Mouse (Mus musculus): ENCODE results near the gene Gm44965. TPM values are rescaled to one million over a fixed set of nuclear protein-coding genes. Genes with fewer than 3 reads are reported as not detected.

The Gm44965 gene
- polyA plus RNA-seq, 1 experiment: 1.5 TPM

- TF ChIP-seq MYOG (IDR thresholded peaks at IDR 0.05; ENCODE audit: control insufficient read depth in 1 of 3, insufficient read depth in 1 of 3, insufficient read length in 2 of 3, low read depth in 2 of 3) (no peak), SRF (IDR thresholded peaks at IDR 0.05; ENCODE audit: control insufficient read depth, insufficient read length, low read depth) (peak; percentile 28)
- Histone ChIP-seq H3K4me2 (ENCODE audit: low read depth) (peak overlapping the region; percentile 84), H3ac (ENCODE audit: control insufficient read depth, insufficient read length) (peak overlapping the region; percentile 45), H3K79me2 (ENCODE audit: control insufficient read depth, insufficient read depth) (no peaks in the 10 kb centered on the region), H3K36me3 (ENCODE audit: control insufficient read depth, insufficient read depth) (no peaks in the 10 kb centered on the region), H3K4me3 (peak overlapping the region; percentile 35), H3K27me3 (ENCODE audit: control insufficient read depth, insufficient read depth, insufficient read length) (no peaks in the 10 kb centered on the region)
Measured at GRCm38 (mm10) chr6:48555104-48555890, 38.4 kb upstream of the Gm44965 start.

DNA sequence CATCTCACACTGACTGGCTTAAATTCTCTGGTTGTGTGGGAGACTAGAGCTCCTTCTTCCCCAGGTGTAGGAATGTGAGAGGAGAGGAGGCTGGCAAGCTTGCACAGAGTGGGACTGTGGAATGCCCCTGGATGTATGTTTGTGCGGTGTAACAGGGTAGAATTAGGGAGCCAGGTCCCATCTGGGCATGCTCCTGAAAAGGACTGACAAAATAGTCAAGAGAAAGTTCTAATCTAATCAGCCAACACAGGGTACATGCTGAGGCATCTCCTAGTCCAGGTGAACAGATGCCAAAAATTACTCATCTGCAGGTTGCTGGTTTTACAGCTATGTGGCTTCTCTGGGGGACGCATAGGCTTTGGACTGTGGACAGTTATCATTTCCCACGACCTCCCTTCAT is 37.8 kb upstream of the Gm44965 start:
- TF ChIP-seq USF1 (IDR thresholded peaks at IDR 0.05; ENCODE audit: low read depth): no peak
- TF ChIP-seq E2F4 (IDR thresholded peaks at IDR 0.05; ENCODE audit: insufficient read depth): no peak
- H3K79me2 ChIP-seq (ENCODE audit: control insufficient read depth, insufficient read depth): no peaks in the 10 kb centered on the region
- H3K27me3 ChIP-seq (ENCODE audit: control insufficient read depth, insufficient read depth, insufficient read length): no peaks in the 10 kb centered on the region
- H3K36me3 ChIP-seq (ENCODE audit: control insufficient read depth, insufficient read depth): no peaks in the 10 kb centered on the region
- no peak overlapping the region for H3K4me3 ChIP-seq
- no peak overlapping the region for H3K4me2 ChIP-seq (ENCODE audit: low read depth)
- no peak overlapping the region for H3ac ChIP-seq (ENCODE audit: control insufficient read depth, insufficient read length)

DNA sequence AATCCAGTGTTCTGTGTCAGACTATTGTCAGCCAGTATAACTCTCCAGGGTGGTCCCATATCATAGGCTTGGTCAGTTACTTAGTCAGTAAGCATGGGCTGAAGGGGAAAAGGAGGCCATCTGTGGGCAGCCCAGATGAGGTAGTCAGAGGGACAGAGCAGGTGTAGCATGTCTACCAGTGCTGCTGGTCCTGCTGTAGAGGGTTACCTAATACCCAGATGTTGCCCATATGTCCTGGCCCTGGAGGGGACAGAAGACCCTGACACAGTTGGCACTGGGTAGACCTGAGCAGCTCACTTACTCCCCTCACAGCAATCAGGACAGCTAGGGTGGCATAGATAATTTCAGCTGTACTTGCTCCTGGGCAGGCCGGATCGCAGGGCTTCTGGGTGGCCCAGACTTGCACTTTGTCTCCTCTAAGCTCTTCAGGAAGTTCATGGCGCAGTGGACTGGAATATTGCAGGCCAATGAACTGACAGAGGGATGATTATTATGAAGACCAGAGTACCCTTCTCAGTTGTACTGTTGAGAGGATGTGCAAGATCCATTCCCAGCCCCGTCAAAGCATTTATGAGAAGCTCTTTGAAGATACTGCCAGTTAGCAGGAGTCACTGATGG is 27.9 kb upstream of the Gm44965 start:
- H3K4me2 ChIP-seq (ENCODE audit: low read depth): no peak overlapping the region
- no peak overlapping the region for H3ac ChIP-seq (ENCODE audit: control insufficient read depth, insufficient read length)
- TF ChIP-seq MAX (IDR thresholded peaks at IDR 0.05; ENCODE audit: low read depth): no peak
- TF ChIP-seq REST (IDR thresholded peaks at IDR 0.05; ENCODE audit: insufficient read depth, insufficient read length): no peak
- no peak for TF ChIP-seq TCF12 (IDR thresholded peaks at IDR 0.05; ENCODE audit: insufficient read depth, poor library complexity, severe bottlenecking)
- no peak for TF ChIP-seq POLR2A (IDR thresholded peaks at IDR 0.05; ENCODE audit: insufficient read length, low read depth)
- no peak for TF ChIP-seq MYOG (IDR thresholded peaks at IDR 0.05; ENCODE audit: control insufficient read depth in 1 of 3, insufficient read depth in 1 of 3, insufficient read length in 2 of 3, low read depth in 2 of 3)
- no peak for TF ChIP-seq E2F4 (IDR thresholded peaks at IDR 0.05; ENCODE audit: insufficient read depth)
- no peak for TF ChIP-seq USF1 (IDR thresholded peaks at IDR 0.05; ENCODE audit: low read depth)
- no peak for TF ChIP-seq POLR2AphosphoS2 (IDR thresholded peaks at IDR 0.05; ENCODE audit: insufficient read length, low read depth)
- TF ChIP-seq TCF3 (IDR thresholded peaks at IDR 0.05; ENCODE audit: insufficient read length, low read depth): no peak
- no peak for TF ChIP-seq CEBPB (IDR thresholded peaks at IDR 0.05; ENCODE audit: insufficient read depth, poor library complexity, severe bottlenecking)
- no peak for TF ChIP-seq MYOD1 (IDR thresholded peaks at IDR 0.05; ENCODE audit: control insufficient read depth in 1 of 3, insufficient read length in 2 of 3, low read depth in 2 of 3)
- TF ChIP-seq SRF (IDR thresholded peaks at IDR 0.05; ENCODE audit: control insufficient read depth, insufficient read length, low read depth): no peak
- no peaks in the 10 kb centered on the region for H3K36me3 ChIP-seq (ENCODE audit: control insufficient read depth, insufficient read depth)
- H3K79me2 ChIP-seq (ENCODE audit: control insufficient read depth, insufficient read depth): no peaks in the 10 kb centered on the region
- H3K4me3 ChIP-seq: no peak overlapping the region
- H3K27me3 ChIP-seq (ENCODE audit: control insufficient read depth, insufficient read depth, insufficient read length): no peaks in the 10 kb centered on the region

DNA sequence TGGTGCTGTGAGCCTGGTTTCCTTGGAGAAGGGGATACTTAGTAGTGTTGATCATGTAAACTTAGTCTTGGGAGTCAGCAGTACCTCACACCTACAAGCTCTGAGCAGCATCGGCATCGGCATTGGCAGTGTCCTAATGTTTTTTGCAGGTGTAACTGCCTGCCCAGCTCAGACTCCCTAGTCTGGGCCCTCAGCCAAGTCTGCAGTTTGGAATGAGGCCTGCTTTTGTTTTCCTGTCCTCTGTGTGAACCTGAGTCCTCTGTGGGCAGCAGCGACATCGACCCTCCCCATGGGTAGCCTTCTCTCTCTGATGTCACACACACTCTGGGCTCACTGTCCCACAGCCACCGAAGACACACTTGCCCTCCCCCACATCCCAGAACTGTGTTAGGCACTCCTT is 27.4 kb upstream of the Gm44965 start:
- H3K36me3 ChIP-seq (ENCODE audit: control insufficient read depth, insufficient read depth): no peaks in the 10 kb centered on the region
- H3K4me2 ChIP-seq (ENCODE audit: low read depth): no peak overlapping the region
- H3ac ChIP-seq (ENCODE audit: control insufficient read depth, insufficient read length): no peak overlapping the region
- H3K4me3 ChIP-seq: no peak overlapping the region
- H3K27me3 ChIP-seq (ENCODE audit: control insufficient read depth, insufficient read depth, insufficient read length): no peaks in the 10 kb centered on the region
- no peak for TF ChIP-seq REST (IDR thresholded peaks at IDR 0.05; ENCODE audit: insufficient read depth, insufficient read length)
- H3K79me2 ChIP-seq (ENCODE audit: control insufficient read depth, insufficient read depth): no peaks in the 10 kb centered on the region

- Histone ChIP-seq H3K4me2 (ENCODE audit: low read depth) (no peak overlapping the region), H3K36me3 (ENCODE audit: control insufficient read depth, insufficient read depth) (no peaks in the 10 kb centered on the region), H3K27me3 (ENCODE audit: control insufficient read depth, insufficient read depth, insufficient read length) (no peaks in the 10 kb centered on the region), H3K4me3 (no peak overlapping the region), H3K79me2 (ENCODE audit: control insufficient read depth, insufficient read depth) (no peaks in the 10 kb centered on the region), H3ac (ENCODE audit: control insufficient read depth, insufficient read length) (no peak overlapping the region)
- TF ChIP-seq TCF12 (IDR thresholded peaks at IDR 0.05; ENCODE audit: insufficient read depth, poor library complexity, severe bottlenecking): no peak
- no peak for TF ChIP-seq POLR2AphosphoS2 (IDR thresholded peaks at IDR 0.05; ENCODE audit: insufficient read length, low read depth)
- TF ChIP-seq MYOG (IDR thresholded peaks at IDR 0.05; ENCODE audit: control insufficient read depth in 1 of 3, insufficient read depth in 1 of 3, insufficient read length in 2 of 3, low read depth in 2 of 3): no peak
- TF ChIP-seq REST (IDR thresholded peaks at IDR 0.05; ENCODE audit: insufficient read depth, insufficient read length): no peak
- TF ChIP-seq CEBPB (IDR thresholded peaks at IDR 0.05; ENCODE audit: insufficient read depth, poor library complexity, severe bottlenecking): no peak
- TF ChIP-seq MAX (IDR thresholded peaks at IDR 0.05; ENCODE audit: low read depth): no peak
- TF ChIP-seq POLR2A (IDR thresholded peaks at IDR 0.05; ENCODE audit: insufficient read length, low read depth): no peak
- no peak for TF ChIP-seq TCF3 (IDR thresholded peaks at IDR 0.05; ENCODE audit: insufficient read length, low read depth)
- no peak for TF ChIP-seq SRF (IDR thresholded peaks at IDR 0.05; ENCODE audit: control insufficient read depth, insufficient read length, low read depth)
- no peak for TF ChIP-seq MYOD1 (IDR thresholded peaks at IDR 0.05; ENCODE audit: control insufficient read depth in 1 of 3, insufficient read length in 2 of 3, low read depth in 2 of 3)
- TF ChIP-seq E2F4 (IDR thresholded peaks at IDR 0.05; ENCODE audit: insufficient read depth): no peak
- no peak for TF ChIP-seq USF1 (IDR thresholded peaks at IDR 0.05; ENCODE audit: low read depth)
Measured at GRCm38 (mm10) chr6:48568036-48568984, 25.4 kb upstream of the Gm44965 start.

Measured in myocyte (in vitro differentiated cells).